Mouse (Mus musculus) small intestine, adult 2 months (tissue): ENCODE data around the gene Inhbc.

Experiments used
- CTCF ChIP-seq: fragments of 200-500 bp; IDR thresholded peaks from 2 replicates; pipeline ENCODE4 v1.5.1; 2012; ENCODE audit warnings: low read depth, mild to moderate bottlenecking, control low read depth, inconsistent platforms, low read length, moderate library complexity, mixed read lengths; ENCODE audit not compliant: insufficient replicate concordance, insufficient read length; ENCODE audit errors: extremely low read depth
- POLR2A ChIP-seq: fragments of 200-500 bp; IDR thresholded peaks from 2 replicates; pipeline ENCODE4 v1.6.1; 2012; ENCODE audit warnings: low read depth, mild to moderate bottlenecking, control low read depth, inconsistent platforms, low read length, moderate library complexity

DNA sequence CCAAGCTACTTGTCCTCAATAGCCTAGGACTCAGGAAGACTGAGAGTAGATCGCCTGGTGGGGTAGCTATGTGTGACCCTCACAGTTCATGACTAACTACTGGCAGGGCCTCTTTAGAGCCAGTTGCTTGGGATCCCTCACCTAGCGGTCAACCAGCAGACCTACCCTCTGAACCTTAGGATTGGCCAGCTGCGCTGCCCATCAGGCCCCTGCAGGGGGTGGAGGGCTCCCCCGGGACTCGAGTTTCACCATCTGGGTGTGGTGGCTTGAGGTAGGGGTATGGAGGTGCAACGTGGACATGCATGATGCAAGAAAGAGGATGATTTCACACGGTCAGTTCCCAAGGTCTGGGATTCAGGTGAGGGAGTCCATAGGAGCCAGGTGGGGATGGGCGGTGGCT is 18.5 kb downstream of the Inhbc start:
- TF ChIP-seq CTCF (no peak), POLR2A (no peak)
